Mouse (Mus musculus) embryo, embryonic 9.5 days (tissue): ENCODE data around the gene Cdc5l.
"Not testable (repeated sequence)": the region's sequence is repeated elsewhere in the genome, so short reads cannot be mapped to it uniquely, and the experiment has no call there.

ENCODE experiments used
- DNase-seq: peaks from one replicate; pipeline ENCODE4 v3.0.0-alpha.2; 2017; ENCODE audit errors: extremely low spot score

Gene Cdc5l

DNA sequence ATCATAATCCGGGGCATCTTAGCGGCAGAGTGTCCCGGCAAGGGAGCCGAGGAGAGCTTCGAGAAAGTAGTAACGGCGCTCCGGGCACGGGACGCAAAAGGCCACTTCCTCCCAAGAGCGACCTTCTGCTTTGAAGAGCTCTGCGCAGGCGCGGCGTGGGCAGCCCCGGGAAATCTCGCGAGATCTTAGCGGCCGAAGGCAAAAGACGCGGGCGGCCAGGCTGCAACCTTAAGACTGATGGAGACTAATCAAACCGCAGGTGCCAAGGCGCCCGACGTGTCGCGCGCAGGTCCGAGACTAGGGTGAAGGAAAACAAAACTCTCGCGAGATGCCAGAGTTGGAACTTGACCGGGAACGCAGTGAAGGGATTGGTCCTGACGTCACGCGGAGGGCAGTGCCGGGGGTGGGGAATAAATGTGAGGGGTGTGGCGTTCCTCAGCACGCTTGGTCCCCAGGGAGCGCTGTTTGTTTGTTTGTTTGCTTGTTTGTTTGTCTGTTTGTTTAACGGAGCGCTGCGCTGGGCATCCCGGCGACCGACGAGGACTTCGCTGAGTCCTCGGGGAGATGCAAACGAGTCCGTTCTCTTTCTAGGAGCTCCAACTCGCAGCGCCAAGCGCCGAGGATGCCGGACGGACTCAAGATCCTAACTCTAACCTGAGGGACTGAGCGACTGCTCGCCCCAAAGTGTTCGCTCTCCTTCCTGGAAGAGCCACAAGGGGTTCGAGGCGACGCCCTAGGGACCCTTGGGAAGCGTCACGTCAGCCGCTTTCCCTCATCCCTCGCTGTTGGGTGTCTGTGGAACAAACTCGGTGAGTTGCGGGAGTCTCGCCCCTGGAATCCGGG is at the start of gene Cdc5l:
Gene Cdc5l (minus strand): TSS at position 319 of the 843 bp plus-strand sequence.
- DNase-seq = peak; percentile 97

DNA sequence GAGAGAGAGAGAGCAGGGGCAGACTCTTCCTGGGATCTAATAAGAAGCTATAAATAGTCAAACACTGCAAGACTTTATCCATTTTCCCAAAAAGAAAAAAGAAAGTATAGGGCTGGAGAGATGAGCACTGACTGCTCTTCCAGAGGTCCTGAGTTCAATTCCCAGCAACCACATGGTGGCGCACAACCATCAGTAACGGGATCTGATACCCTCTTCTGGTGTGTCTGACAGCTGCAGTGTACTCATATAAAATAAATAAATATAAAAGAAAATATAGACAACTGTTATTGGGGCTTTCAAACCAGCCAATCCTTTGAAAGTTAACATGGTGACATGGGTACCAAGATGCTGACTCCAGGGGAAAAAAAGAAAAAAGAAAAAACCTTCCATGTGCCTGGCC is 46.9 kb upstream of the Cdc5l start:
- DNase-seq = no peak

DNA sequence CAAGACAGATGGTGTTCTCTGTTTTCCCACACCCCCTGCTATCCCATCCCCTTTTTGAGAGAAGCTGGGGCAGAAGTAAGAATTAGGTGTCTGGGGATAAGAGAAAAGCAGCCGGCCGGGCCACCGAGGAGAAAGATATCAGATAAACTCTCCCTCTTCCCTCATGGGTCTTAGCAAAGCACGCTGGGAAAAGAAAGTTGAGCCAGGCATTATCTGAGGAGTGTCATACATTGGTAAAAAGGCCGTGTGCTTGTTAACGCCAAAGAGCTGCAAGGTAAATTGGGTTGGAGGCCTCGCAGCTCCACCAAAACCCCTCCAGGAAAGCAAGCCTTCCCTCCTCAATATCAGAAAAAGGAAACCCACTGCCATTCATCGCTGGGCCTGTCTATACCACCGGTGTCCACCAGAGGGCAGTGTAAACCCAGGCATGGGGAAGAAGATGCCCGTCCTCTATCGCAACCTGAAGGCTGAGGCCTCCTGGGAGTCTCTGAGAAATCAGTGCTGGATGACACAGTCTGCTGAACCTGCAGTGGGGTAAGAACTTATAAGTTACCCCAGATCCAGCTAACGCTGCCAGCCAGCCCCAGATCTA is 44.8 kb upstream of the Cdc5l start:
- DNase-seq = peak; percentile 84

DNA sequence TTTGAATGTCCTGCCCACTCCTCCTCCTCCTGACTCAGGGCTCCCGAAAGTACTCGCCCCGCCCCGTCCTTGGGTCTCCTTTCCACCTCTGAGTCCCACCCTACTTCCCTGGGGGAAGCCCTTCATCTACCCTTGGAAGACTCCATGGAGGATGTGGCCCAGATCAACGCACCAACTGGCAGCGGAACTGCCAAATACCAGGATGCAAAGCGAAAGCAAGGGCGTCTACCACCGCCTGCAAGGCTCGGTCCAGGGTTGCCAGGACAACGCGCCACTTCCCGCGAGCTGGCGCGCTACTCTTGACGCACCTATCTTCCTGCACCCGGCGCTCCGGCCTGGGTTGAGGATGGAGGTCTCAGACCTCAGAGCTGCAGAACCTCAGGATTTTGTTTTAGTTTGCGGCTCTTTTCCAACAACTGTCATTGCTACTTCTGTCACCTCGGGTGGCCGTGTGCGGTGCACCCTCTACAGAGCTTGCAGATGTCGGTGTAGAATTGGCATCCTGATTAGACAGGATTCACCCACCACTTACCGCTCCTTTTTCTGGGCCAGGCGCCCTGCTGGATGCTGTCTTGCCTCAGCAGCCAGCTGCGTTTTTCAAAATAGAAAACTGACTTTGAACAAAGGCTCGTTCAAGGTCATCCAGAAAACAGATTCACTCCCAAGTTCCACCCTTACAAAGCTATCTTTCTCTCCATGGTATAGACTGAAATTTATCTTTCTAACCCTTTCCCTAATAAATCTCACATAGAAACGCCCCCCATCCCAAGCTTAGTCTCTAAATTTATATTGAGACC is 41.3 kb upstream of the Cdc5l start, which contains the start of gene Spats1:
Gene Spats1 (minus strand): TSS at position 747 of the 797 bp plus-strand sequence.
- peak; percentile 45 for DNase-seq

DNA sequence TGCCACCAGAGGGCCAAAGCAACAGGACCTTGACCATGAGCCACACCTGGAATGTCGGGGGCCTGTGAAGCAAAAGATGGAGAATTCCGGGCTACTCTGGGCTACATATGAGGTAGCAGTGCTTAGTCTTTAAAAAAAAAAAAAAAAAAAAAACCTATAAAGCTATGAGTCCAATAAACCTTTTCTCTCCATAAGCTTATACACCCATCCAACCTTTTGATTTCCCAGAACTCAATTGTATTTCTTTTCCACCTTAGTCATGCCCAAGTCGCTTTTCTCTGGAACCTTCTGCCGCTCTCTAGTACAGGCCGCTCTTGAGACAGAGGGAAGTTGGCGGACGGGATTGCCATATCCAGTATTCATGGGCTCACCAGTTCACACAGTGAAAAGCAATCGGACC is 40.6 kb upstream of the Cdc5l start:
- no peak for DNase-seq

DNA sequence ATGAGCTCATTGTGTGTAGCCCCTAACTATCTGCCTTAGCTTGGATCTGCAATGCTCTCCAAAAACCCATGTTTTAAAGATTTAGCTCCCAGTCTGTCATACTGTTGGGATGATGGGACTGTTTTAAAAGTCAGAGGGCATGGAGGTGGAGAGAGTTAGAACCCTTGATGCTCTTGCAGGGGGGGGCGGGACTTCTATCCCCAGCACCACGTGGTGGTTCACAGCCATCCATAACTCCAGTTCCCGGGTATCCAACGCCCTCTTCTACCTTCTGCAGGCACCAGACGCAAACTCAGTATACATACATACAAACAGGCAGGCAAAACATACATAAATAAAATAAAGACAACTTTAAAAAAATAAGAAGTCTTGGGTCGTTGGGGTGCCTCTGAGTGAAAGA is 40.1 kb upstream of the Cdc5l start:
- no peak for DNase-seq

DNA sequence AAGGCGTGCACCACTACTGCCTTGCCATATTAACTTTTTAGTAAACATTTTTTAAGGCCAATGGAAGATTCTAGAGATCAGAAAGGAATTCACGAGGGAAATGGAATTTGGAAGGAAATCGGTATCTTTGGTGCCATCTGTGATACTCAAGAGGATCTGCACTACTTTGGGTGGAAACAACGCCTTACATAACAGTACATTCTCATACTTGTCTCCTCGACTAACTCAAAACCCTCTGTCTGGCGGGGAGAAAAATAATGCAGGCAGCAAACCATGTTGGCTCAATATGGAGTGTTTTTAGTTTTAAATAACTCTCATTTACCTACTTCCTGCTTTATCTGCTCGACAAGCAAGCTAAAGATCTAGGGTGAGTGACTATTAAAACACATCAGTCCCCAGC is 37.2 kb upstream of the Cdc5l start:
- no peak for DNase-seq

DNA sequence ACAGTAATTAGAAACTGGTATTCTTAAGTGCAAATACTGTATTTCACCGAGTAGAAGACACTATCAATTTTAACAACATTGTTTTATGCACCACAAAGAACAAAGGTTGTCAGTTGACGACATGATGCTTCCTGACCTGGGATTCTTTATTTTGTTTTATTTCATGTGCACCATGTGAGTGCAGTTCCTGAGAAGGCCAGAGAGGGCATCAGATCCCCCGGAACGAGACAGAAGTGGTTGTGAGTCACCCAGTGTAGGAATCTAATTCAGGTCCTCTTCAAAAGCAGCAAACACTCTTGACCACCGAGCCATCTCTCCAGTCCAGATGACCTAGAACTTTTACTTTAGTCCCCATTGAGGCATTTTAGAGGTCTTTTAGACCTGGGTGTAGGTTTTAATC is 34.8 kb upstream of the Cdc5l start:
- no peak for DNase-seq

DNA sequence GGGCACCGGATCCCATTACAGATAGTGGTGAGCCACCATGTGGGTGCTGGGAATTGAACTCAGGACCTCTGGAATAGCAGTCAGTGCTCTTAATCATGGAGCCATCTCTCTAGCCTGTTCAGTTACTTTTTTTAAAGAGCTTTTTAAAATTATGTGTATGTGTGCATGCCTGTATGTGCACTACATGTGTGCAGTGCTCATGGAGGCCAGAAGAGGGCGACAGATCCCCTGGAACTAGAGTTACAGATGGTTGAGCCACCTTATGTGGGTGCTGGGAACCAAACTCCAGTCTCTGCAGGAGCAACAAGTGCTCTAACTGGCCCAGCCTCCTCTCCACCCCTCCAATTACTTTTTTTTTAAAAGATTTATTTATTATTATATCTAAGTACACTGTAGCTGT is 33.2 kb upstream of the Cdc5l start:
- no peak for DNase-seq

DNA sequence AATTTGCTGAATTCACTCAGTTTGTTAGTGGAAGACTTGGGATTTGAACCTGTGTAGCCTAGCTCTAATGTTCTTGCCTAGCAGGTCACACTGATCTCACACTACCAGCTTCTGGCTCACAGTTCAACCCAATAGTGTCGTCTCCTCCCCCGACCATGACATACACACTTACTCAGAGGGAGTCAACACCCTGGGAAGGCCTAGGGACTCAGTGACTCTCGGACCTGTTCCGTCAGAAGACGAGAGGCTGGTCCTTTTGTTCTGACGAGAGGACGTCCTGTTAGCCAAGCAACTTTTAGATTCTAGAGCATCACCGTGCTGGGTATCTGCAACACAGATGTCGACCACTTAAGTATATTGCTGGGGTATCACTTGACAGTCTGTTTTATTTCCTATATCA is 30.7 kb upstream of the Cdc5l start:
- no peak for DNase-seq

DNA sequence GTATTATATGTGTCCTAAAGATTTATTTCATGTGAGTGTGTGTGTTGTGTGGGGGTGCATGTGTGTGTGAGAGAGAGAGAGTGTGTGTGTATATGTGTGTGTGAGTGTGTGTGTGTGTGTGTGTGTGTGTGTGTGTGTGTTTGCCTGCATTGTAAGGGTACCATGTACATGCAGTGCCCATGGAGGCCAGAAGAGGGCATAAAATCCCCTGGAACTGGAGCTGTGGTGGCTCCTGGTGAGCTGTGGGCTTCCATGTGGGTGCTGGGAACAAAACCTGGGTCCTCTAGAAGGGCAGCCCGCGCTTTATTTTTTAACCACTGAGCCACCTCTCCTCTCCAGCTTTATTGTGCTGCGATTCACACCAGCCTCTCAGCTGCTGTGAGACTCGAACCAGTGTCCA is 29.0 kb upstream of the Cdc5l start:
- no peak for DNase-seq

DNA sequence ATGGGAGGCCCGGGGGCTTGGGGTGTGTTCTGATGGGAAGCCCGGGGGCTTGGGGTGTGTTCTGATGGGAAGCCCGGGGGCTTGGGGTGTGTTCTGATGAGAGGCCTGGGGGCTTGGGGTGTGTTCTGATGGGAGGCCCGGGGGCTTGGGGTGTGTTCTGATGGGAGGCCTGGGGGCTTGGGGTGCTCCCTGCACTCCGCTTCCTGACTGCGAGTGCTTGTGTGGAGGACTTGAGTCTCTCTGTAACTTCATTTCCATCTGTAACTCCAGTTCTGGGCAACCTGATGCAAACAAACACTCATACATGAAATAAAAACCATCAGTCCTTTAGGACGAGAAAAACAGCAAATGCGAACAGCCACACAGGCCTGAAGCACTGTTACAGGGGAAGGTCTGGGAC is 25.5 kb upstream of the Cdc5l start:
- DNase-seq = no peak

DNA sequence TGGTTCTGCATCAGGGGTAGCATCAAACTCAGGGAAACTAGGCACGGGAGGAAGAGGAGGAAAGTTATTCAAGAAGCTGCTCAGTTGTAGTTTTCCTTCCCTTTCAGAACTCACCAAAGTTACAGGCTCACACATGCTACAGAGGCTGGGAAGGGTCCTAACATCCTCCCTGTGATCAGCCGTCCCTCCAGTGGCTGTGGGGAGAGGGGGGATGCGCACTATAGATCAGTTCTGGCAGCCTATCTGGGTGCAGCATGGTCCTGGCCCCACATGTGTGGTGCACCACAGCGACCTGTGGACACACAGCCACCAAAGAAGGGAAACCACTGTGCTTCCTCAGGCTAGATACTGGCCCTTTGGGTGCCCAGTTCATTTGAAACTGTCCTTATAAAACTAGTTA is 25.0 kb upstream of the Cdc5l start:
- DNase-seq = no peak

DNA sequence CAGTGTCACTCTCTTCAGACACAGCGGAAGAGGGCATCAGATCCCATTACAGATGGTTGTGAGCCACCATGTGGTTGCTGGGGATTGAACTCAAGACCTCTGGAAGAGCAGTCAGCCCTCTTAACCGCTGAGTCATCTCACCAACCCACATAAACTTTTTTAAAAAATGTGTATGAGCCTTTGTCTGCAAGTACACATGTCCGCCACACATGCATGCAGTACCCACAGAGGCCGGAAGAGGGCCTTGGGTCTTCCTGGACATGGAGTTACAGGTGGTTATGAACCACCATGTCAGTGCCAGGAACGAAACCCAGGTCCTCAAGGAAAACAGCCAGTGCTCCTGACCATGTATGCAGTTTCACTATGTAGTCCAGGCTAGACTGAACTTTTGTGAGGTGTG is 23.9 kb upstream of the Cdc5l start:
- no peak for DNase-seq

DNA sequence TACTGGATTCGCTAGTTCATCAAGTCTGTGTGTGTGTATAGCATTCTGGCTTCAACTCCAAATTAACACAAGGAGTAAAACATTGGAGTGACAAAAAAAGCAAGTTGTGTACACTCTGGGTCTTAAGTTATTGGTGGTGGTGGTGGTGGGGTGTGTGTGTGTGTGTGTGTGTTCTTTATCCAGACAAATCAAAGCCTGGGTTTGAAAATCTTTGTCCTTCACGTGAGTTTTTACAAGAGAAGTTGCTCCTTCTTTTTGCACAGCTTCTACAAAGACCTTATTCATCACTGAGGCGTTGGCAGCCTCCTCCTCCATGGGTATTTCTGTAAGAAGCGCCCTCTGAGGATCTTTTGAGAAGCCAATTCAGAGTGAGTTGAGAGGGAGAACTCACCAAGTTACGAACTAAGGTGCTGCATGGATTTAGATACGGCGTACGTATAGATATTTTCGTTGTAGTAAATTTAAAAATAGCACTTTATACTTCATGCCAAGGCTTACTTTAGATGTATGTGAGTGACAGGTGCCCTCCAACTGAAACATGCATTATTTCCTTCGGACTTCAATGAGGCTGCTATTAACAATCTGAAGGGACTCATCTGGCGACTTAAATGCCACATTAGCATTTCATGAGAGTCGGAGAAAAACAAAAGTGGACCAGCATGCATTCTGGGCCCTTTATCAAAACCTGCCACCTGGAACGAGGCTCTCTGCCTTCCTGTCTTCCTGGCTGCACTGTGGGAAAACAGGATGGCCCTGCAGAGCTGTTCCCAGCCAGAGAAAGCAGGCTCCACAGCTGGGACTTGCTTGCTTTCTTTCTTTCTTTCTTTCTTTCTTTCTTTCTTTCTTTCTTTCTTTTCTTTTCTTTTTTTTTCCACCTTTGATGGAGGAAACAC is 23.0 kb upstream of the Cdc5l start:
- DNase-seq = no peak

DNA sequence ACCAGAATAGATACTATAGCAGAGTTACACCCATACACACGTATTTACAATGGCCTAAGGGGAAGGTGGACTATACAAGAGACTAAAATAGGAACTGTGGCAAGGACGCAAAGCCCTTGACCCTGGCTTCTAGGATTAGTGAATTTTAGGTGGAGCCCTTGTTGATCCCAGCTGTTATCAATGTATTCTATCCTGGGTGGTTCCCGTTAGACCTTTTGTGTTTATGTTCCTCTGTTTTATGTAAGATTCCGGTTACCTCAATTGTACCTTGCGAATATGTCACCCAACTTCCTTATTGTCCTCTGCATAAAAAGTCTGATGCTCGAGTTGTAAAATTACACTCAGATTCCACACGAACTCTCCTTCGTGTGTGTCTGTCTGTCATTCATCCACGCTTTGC is 22.2 kb upstream of the Cdc5l start:
- not testable (repeated sequence) for DNase-seq

DNA sequence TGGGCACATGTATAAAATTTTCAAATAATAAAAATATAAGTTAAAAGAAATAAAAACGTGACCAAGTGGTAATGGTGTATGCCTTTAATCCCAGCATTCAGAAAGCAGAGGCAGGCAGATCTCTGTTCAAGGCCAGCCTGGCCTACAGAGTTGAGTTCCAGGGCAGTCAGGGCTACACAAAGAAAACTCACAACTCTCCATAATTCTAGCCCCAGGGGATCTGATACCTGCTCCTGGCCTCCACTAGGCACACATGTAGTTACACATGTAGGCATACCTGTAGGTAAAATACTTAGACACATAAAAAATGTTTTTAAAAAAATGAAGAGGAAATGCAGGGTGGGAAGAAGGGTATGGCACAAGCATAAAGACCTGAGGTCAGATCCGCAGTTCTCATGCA is 21.3 kb upstream of the Cdc5l start:
- DNase-seq = no peak

DNA sequence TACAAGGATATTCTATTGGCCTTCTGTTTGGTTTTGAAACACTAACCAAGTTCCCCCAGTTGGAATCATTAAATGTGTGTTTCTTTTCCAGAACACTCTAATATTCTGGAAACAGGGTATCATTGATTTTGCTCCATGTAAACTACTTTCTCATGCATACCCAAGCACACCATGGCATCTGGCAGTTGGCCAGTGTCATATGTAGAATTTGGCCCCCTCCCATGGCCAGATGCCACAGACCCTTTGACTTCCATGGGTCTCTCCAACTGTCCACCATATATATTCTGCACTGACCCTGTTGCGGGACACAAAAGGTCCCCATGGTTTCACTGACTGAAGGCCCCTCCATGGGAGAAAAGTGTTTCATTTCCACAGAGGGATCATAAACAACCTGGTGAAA is 18.7 kb upstream of the Cdc5l start:
- DNase-seq = no peak

DNA sequence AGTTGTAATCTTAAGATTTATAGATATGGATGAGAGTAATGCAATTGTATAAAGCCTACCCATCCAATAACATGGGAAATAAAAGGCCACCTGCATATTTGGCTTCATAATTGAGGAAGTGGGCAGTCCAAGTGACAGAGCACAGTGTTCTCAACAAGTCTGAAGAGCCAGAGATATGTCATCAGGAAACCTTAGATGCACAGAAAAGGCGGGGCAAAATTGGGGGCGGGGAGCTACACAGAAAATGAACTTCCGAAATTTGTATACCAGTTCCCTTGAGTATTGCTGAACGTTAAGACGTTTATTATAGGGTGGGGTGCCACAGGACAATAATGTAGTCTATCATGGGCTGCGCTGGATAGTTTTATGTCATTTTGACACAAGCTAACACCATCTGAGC is 16.6 kb upstream of the Cdc5l start:
- no peak for DNase-seq

DNA sequence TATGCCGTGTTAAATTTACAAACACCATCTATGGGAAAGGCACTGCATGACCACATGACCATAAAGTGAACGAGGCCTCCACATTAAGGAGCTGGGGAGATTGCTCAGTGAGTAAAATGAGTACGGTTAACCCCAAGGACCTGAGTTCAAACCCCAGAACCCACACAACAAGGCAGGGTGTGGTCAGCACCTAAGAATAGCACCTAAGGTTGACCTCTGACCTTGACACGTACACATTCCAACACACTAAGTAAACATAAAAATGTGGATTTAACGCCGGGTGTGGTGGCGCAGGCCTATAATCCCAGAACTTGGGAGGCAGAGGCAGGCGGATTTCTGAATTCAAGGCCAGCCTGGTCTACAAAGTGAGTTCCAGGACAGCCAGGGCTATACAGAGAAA is 16.0 kb upstream of the Cdc5l start:
- no peak for DNase-seq

DNA sequence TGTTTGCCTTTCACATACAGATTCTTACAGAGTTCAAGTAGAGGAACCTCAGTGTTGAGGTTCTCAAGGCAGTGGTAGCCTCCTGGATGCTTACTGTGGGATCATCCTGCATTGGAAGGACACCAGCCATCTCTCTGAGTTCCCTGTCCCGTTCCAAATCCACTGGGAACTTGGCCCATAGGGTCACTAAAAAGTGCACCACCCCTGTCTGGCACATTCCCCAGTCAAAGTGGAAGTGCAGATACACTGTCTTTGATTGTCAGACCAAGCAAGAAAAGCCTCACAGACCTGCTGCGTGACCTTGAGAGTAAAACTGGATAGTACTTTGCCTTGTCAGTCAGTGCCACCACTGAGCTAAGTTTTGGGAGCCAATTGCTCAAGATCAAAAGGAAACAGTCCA is 13.5 kb upstream of the Cdc5l start:
- no peak for DNase-seq

DNA sequence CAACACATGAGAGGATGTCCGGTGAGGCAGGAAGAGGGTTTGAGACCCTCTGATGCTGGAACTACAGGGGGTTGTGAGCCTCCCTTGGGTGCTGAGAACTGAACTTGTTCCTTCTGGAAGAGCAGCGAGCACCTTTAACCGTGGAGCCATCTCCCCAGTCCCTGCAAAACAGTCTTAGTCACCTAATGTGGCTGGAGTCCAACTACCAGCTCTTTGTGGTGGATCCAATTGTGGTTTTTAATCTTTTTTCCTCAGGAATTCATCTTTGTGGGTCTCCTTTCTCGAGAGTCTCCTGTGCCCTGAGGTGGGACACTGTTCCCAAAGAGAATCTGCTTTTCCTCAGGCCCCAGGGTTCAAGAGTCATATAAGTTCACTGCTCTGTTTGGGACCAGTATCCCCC is 12.4 kb upstream of the Cdc5l start:
- DNase-seq = no peak
